Mouse (Mus musculus) layer of hippocampus, adult 2 months (tissue): ENCODE measurements around the gene Prkcz. TPM values are rescaled to one million over a fixed set of nuclear protein-coding genes. Genes with fewer than 3 reads are reported as not detected.

ENCODE experiments used
- DNase-seq, 2 experiments: peaks; one replicate each; pipeline ENCODE4 v3.0.0; 2022; ENCODE audit warnings: low spot score in 2 of 2
- H3K27ac ChIP-seq: fragments of 200-600 bp; 2 replicates; pipeline ENCODE4 v1.8.1; 2022
- H3K4me3 ChIP-seq: fragments of 200-600 bp; 2 replicates; pipeline ENCODE4 v1.8.1; 2022; ENCODE audit warnings: mild to moderate bottlenecking
- CTCF ChIP-seq: fragments of 200-600 bp; conservative IDR thresholded peaks from 2 replicates; pipeline ENCODE4 v1.8.1; 2022; ENCODE audit warnings: antibody characterized with exemption, mild to moderate bottlenecking, moderate library complexity
- total RNA-seq, 2 experiments: library from RNA; stranded (reverse); gene quantifications; 2 replicates each; pipeline ENCODE4 v1.2.3; 2021

The Prkcz gene
- total RNA-seq, 2 experiments from 2014 or later = 158 to 160 TPM

- Histone ChIP-seq H3K27ac (peak overlapping the region; percentile 77), H3K4me3 (peak overlapping the region; percentile 13)
- no peak for DNase-seq
- TF ChIP-seq CTCF = no peak
Measured at GRCm38 (mm10) chr4:155213752-155214054, 147.5 kb downstream of the Prkcz start.

GRCm38 (mm10) chr4:155213052-155213751, 148.0 kb downstream of the Prkcz start:
- peak in 1 of 2 experiments; percentile 38 for DNase-seq
- TF ChIP-seq CTCF = no peak; the same call in none of the 2 replicates
- Histone ChIP-seq H3K27ac (peak overlapping the region; percentile 77), H3K4me3 (peak overlapping the region; percentile 13)

Other genes starting within 250 kb of the Prkcz start
- 100 to 1,000 TPM; 128 to 136 TPM for gene Ski, start 138.8 kb downstream of the Prkcz start, total RNA-seq
- gene Faap20, start 111.6 kb downstream of the Prkcz start, total RNA-seq = 10 to 100 TPM; 29.2 to 34.3 TPM
- gene Gabrd, start 36.8 kb upstream of the Prkcz start, total RNA-seq = 10 to 100 TPM; 24.2 to 28.4 TPM
- 10 to 100 TPM; 13.8 to 16.2 TPM for gene Cfap74, start 47.8 kb upstream of the Prkcz start, total RNA-seq
- 1 to 10 TPM; 5.0 to 6.7 TPM for gene Tmem52, start 107.8 kb upstream of the Prkcz start, total RNA-seq
- 100 to 1,000 TPM; 718 to 729 TPM for gene Gnb1, start 130.0 kb upstream of the Prkcz start, total RNA-seq
- 10 to 100 TPM; 61.2 to 63.5 TPM for gene Nadk, start 201.0 kb upstream of the Prkcz start, total RNA-seq
- 10 to 100 TPM; 39.7 to 40.3 TPM for gene Slc35e2, start 240.1 kb upstream of the Prkcz start, total RNA-seq